Mouse (Mus musculus): ENCODE measurements around the gene Olfr1419. TPM values are rescaled to one million over a fixed set of nuclear protein-coding genes. Genes with fewer than 3 reads are reported as not detected.

Gene Olfr1419
- polyA plus RNA-seq, 1 experiment from 2014 or later: not detected

- no peak overlapping the region for H3K27ac ChIP-seq (ENCODE audit: low read length)
- no peak for ATAC-seq (ENCODE audit: low read depth)
- H3K4me1 ChIP-seq (ENCODE audit: control insufficient read depth, low read depth, low read length): no peaks in the 10 kb centered on the region; the same call in none of the 2 replicates
- H3K4me2 ChIP-seq (ENCODE audit: low read depth, low read length): no peak overlapping the region
- H3K4me3 ChIP-seq (ENCODE audit: low read depth, low read length): no peak overlapping the region
- 25% methylated on average over 6 of the region's 6 CpGs for WGBS (ENCODE audit: insufficient replicate concordance)
- H3K36me3 ChIP-seq (ENCODE audit: control insufficient read depth, insufficient read depth): no peaks in the 10 kb centered on the region
- no peaks in the 10 kb centered on the region for H3K9me3 ChIP-seq (replicated peaks; ENCODE audit: control insufficient read depth, low read length)
- no peak overlapping the region for H3K9ac ChIP-seq (ENCODE audit: low read depth, low read length)
- peaks cover 36% of the 10 kb centered on the region for H3K27me3 ChIP-seq (ENCODE audit: control insufficient read depth, insufficient read depth, low read depth, low read length)
Observed at GRCm38 (mm10) chr19:11820211-11820610, 54.7 kb downstream of the Olfr1419 start.

GRCm38 (mm10) chr19:11819800-11820199, 55.1 kb downstream of the Olfr1419 start:
- peak; percentile 50; the same call in 1 of the 2 replicates for ATAC-seq (ENCODE audit: low read depth)
- no peaks in the 10 kb centered on the region for H3K9me3 ChIP-seq (replicated peaks; ENCODE audit: control insufficient read depth, low read length)
- WGBS (ENCODE audit: insufficient replicate concordance): 1% methylated on average over 15 of the region's 15 CpGs
- no peak overlapping the region for H3K9ac ChIP-seq (ENCODE audit: low read depth, low read length)
- peak overlapping the region; percentile 12; the same call in 1 of the 2 replicates for H3K4me3 ChIP-seq (ENCODE audit: low read depth, low read length)
- H3K4me1 ChIP-seq (ENCODE audit: control insufficient read depth, low read depth, low read length): no peaks in the 10 kb centered on the region; the same call in none of the 2 replicates
- no peak overlapping the region for H3K27ac ChIP-seq (ENCODE audit: low read length)
- H3K27me3 ChIP-seq (ENCODE audit: control insufficient read depth, insufficient read depth, low read depth, low read length): peaks cover 36% of the 10 kb centered on the region
- no peaks in the 10 kb centered on the region for H3K36me3 ChIP-seq (ENCODE audit: control insufficient read depth, insufficient read depth)
- H3K4me2 ChIP-seq (ENCODE audit: low read depth, low read length): peak overlapping the region; percentile 72

GRCm38 (mm10) chr19:11819143-11819700, 55.7 kb downstream of the Olfr1419 start, which contains the start of gene Stx3:
Gene Stx3, minus strand, starts transcription at chr19:11819403.
- Histone ChIP-seq H3K36me3 (ENCODE audit: control insufficient read depth, insufficient read depth) (no peaks in the 10 kb centered on the region), H3K9ac (ENCODE audit: low read depth, low read length) (peak within 1 kb of the TSS; percentile 44; the same call in 1 of the 2 replicates), H3K4me2 (ENCODE audit: low read depth, low read length) (peak within 1 kb of the TSS; percentile 72), H3K27ac (ENCODE audit: low read length) (no peak within 1 kb of the TSS), H3K27me3 (ENCODE audit: control insufficient read depth, insufficient read depth, low read depth, low read length) (peaks cover 36% of the 10 kb centered on the region), H3K4me3 (ENCODE audit: low read depth, low read length) (peak within 1 kb of the TSS; percentile 59), H3K4me1 (ENCODE audit: control insufficient read depth, low read depth, low read length) (no peaks in the 10 kb centered on the region; the same call in none of the 2 replicates), H3K9me3 (replicated peaks; ENCODE audit: control insufficient read depth, low read length) (no peaks in the 10 kb centered on the region)
- WGBS (ENCODE audit: insufficient replicate concordance): 2% methylated on average over 20 of the region's 20 CpGs
- no peak for ATAC-seq (ENCODE audit: low read depth)

Small RNA genes within 50 kb of the gene (microRNA-seq; reads per million reads assigned to microRNA genes)
- gene Mir6994: 4.2 reads per million, percentile 15 among the genes with 10 or more reads in this experiment

Other genes with a start within 250 kb of the Olfr1419 start
- gene Ms4a3, start 234.3 kb downstream of the Olfr1419 start, polyA plus RNA-seq (2015; fragmentation: Nextera tagmentation; extraction: Ambion mirVana): 29.8 and 33.2 TPM in 2 replicates
- gene Oosp2, start 214.5 kb downstream of the Olfr1419 start, polyA plus RNA-seq (2015; fragmentation: Nextera tagmentation; extraction: Ambion mirVana): 0.13 and 0.26 TPM in 2 replicates
- 0.09 TPM in 1 of 2 replicates, not detected in the other for gene Oosp1, start 184.0 kb downstream of the Olfr1419 start, polyA plus RNA-seq (2015; fragmentation: Nextera tagmentation; extraction: Ambion mirVana)
- gene Oosp3, start 178.1 kb downstream of the Olfr1419 start, polyA plus RNA-seq (2015; fragmentation: Nextera tagmentation; extraction: Ambion mirVana): not detected in 2 replicates
- gene Gif, start 127.6 kb downstream of the Olfr1419 start, polyA plus RNA-seq (2015; fragmentation: Nextera tagmentation; extraction: Ambion mirVana): not detected in 2 replicates
- gene Mrpl16, start 104.7 kb downstream of the Olfr1419 start, polyA plus RNA-seq (2015; fragmentation: Nextera tagmentation; extraction: Ambion mirVana): 27.5 and 31.1 TPM in 2 replicates
- gene Stx3, start 55.7 kb downstream of the Olfr1419 start, polyA plus RNA-seq (2015; fragmentation: Nextera tagmentation; extraction: Ambion mirVana): 1.8 and 2.3 TPM in 2 replicates
- gene Olfr1417, start 35.9 kb downstream of the Olfr1419 start, polyA plus RNA-seq (2015; fragmentation: Nextera tagmentation; extraction: Ambion mirVana): not detected in 2 replicates
- not detected in 2 replicates for gene Olfr1418, start 14.0 kb downstream of the Olfr1419 start, polyA plus RNA-seq (2015; fragmentation: Nextera tagmentation; extraction: Ambion mirVana)
- not detected in 2 replicates for gene Olfr1420, start 11.5 kb upstream of the Olfr1419 start, polyA plus RNA-seq (2015; fragmentation: Nextera tagmentation; extraction: Ambion mirVana)
- gene Patl1, start 37.3 kb upstream of the Olfr1419 start, polyA plus RNA-seq (2015; fragmentation: Nextera tagmentation; extraction: Ambion mirVana): 6.8 TPM in 2 replicates
- 1.7 TPM in 2 replicates for gene Osbp, start 90.8 kb upstream of the Olfr1419 start, polyA plus RNA-seq (2015; fragmentation: Nextera tagmentation; extraction: Ambion mirVana)
- 0.01 TPM in 1 of 2 replicates, not detected in the other for gene Olfr1423, start 166.2 kb upstream of the Olfr1419 start, polyA plus RNA-seq (2015; fragmentation: Nextera tagmentation; extraction: Ambion mirVana)
- not detected in 2 replicates for gene Olfr1424, start 187.6 kb upstream of the Olfr1419 start, polyA plus RNA-seq (2015; fragmentation: Nextera tagmentation; extraction: Ambion mirVana)
- not detected in 2 replicates for gene Olfr1425, start 202.6 kb upstream of the Olfr1419 start, polyA plus RNA-seq (2015; fragmentation: Nextera tagmentation; extraction: Ambion mirVana)
- gene Olfr1426, start 216.9 kb upstream of the Olfr1419 start, polyA plus RNA-seq (2015; fragmentation: Nextera tagmentation; extraction: Ambion mirVana): not detected in 2 replicates
- gene Olfr1427, start 228.2 kb upstream of the Olfr1419 start, polyA plus RNA-seq (2015; fragmentation: Nextera tagmentation; extraction: Ambion mirVana): not detected in 2 replicates
- not detected in 2 replicates for gene Olfr1428, start 240.8 kb upstream of the Olfr1419 start, polyA plus RNA-seq (2015; fragmentation: Nextera tagmentation; extraction: Ambion mirVana)
- not detected in 2 replicates for gene Olfr76, start 248.1 kb upstream of the Olfr1419 start, polyA plus RNA-seq (2015; fragmentation: Nextera tagmentation; extraction: Ambion mirVana)